Mouse (Mus musculus) Patski (cell line): Measurements from ENCODE around the gene Olfr1410. TPM values are rescaled to one million over a fixed set of nuclear protein-coding genes. Genes with fewer than 3 reads are reported as not detected.

Source experiments
- ATAC-seq: fragments of 100-300 bp; one replicate; pipeline ENCODE4 v1.8.0; 2021
- CTCF ChIA-PET: fragments of 350-600 bp; sonication (Branson Sonifier 250); formaldehyde crosslinking; loops from one replicate; lab custom pipeline; 2022; ENCODE audit warnings: inconsistent platforms; lab: Charles Lee
- POLR2A ChIA-PET: fragments of 350-600 bp; sonication (Branson Sonifier 250); formaldehyde crosslinking; loops from one replicate; lab custom pipeline; 2022; ENCODE audit warnings: antibody characterized with exemption, inconsistent platforms; lab: Charles Lee
- DNase-seq: peaks from one replicate; pipeline ENCODE4 v3.0.0-alpha.2; 2011; ENCODE audit warnings: low read depth, low spot score
- H3K27me3 ChIP-seq: fragments of 371-371 bp; one replicate; pipeline ENCODE4 v1.5.1; 2021
- CTCF ChIP-seq: fragments of 100-300 bp; IDR thresholded peaks from one replicate; pipeline ENCODE4 v1.5.1; 2021
- in situ Hi-C: fragments of 300-500 bp; cut with MboI; formaldehyde crosslinking; loops from 3 replicates; pipeline ENCODE4 v1.11.1; 2018; ENCODE audit warnings: low pct_unique_long_range_greater_than_20kb, mixed read lengths
- polyA plus RNA-seq: library from polyadenylated mRNA; unstranded; gene quantifications from one replicate; pipeline ENCODE4 v1.2.3, GENCODE M21; 2021

Gene Olfr1410
- polyA plus RNA-seq, 1 experiment from 2014 or later, result not detected

- no peak for DNase-seq
- ATAC-seq, result no peak
Measured at GRCm38 (mm10) chr1:92638736-92639135, 33.2 kb downstream of the Olfr1410 start.

GRCm38 (mm10) chr1:92640393-92640792, 34.8 kb downstream of the Olfr1410 start:
- ATAC-seq (no peak), DNase-seq (no peak)
- ChIA-PET CTCF (no interaction called here), POLR2A (no interaction called here)
- no peaks in the 10 kb centered on the region for H3K27me3 ChIP-seq
- in situ Hi-C loops, result no loop called here
- TF ChIP-seq CTCF, result no peak

More at GRCm38 (mm10) chr1:92638736-92639135, 33.2 kb downstream of the Olfr1410 start:
- no peak for TF ChIP-seq CTCF
- ChIA-PET CTCF (interaction anchor here (0.9 kb wide), 1 partner anchor 9 kb away, joined by 3 read pairs; no protein-coding TSS in a partner anchor), POLR2A (no interaction called here)
- in situ Hi-C loops, result no loop called here
- no peaks in the 10 kb centered on the region for H3K27me3 ChIP-seq

GRCm38 (mm10) chr1:92641514-92642272, 36.1 kb downstream of the Olfr1410 start, which contains the start of gene Cops9:
TSS of gene Cops9 (minus strand) at chr1:92641985.
- DNase-seq (peak; percentile 56), ATAC-seq (peak; percentile 70)
- no peaks in the 10 kb centered on the region for H3K27me3 ChIP-seq
- ChIA-PET CTCF (interaction anchor here (1.1 to 1.5 kb wide), 2 partner anchors 13 to 27 kb away, joined by 3 to 4 read pairs; no protein-coding TSS in a partner anchor), POLR2A (interaction anchor here (0.8 to 1.4 kb wide), 2 partner anchors 202 to 265 kb away, joined by 3 read pairs; partner anchors contain the start of gene Dusp28)
- in situ Hi-C loops, result no loop called here
- TF ChIP-seq CTCF, result no peak

- ChIA-PET POLR2A (no interaction called here), CTCF (interaction anchor here (1.5 kb wide), 1 partner anchor 29 kb away, joined by 3 read pairs; no protein-coding TSS in a partner anchor)
- in situ Hi-C loops, result no loop called here
- TF ChIP-seq CTCF, result no peak
- no peak for DNase-seq
- H3K27me3 ChIP-seq, result no peaks in the 10 kb centered on the region
- no peak for ATAC-seq
Measured at GRCm38 (mm10) chr1:92643691-92644090, 38.1 kb downstream of the Olfr1410 start.

GRCm38 (mm10) chr1:92644916-92645315, 39.3 kb downstream of the Olfr1410 start:
- no peak for TF ChIP-seq CTCF
- DNase-seq (no peak), ATAC-seq (no peak)
- CTCF ChIA-PET, result interaction anchor here (1.5 kb wide), 1 partner anchor 30 kb away, joined by 3 read pairs; no protein-coding TSS in a partner anchor
- POLR2A ChIA-PET, result no interaction called here
- H3K27me3 ChIP-seq, result no peaks in the 10 kb centered on the region
- in situ Hi-C loops, result no loop called here

- ChIA-PET POLR2A (interaction anchor here (0.6 kb wide), 1 partner anchor 163 kb away, joined by 3 read pairs; no protein-coding TSS in a partner anchor), CTCF (no interaction called here)
- in situ Hi-C loops, result no loop called here
- TF ChIP-seq CTCF, result no peak
- H3K27me3 ChIP-seq, result no peaks in the 10 kb centered on the region
- ATAC-seq, result no peak
- DNase-seq, result no peak
Measured at GRCm38 (mm10) chr1:92646111-92646510, 40.5 kb downstream of the Olfr1410 start.

- ATAC-seq, result no peak
- DNase-seq, result no peak
- TF ChIP-seq CTCF, result no peak
- no peaks in the 10 kb centered on the region for H3K27me3 ChIP-seq
- CTCF ChIA-PET, result no interaction called here
- in situ Hi-C loops, result no loop called here
- POLR2A ChIA-PET, result interaction anchor here (0.6 kb wide), 1 partner anchor 163 kb away, joined by 3 read pairs; no protein-coding TSS in a partner anchor
Measured at GRCm38 (mm10) chr1:92646601-92647000, 41.0 kb downstream of the Olfr1410 start.

GRCm38 (mm10) chr1:92647026-92647425, 41.4 kb downstream of the Olfr1410 start:
- no peak for TF ChIP-seq CTCF
- DNase-seq (no peak), ATAC-seq (no peak)
- in situ Hi-C loops, result no loop called here
- CTCF ChIA-PET, result interaction anchor here (0.7 to 2.7 kb wide), 6 partner anchors 9 to 195 kb away, joined by 3 to 16 read pairs (median 4); no protein-coding TSS in a partner anchor
- no peaks in the 10 kb centered on the region for H3K27me3 ChIP-seq
- POLR2A ChIA-PET, result no interaction called here

- in situ Hi-C loops, result no loop called here
- no peak for DNase-seq
- no peak for TF ChIP-seq CTCF
- ChIA-PET POLR2A (interaction anchor here (1.3 kb wide), 1 partner anchor 184 kb away, joined by 4 read pairs; no protein-coding TSS in a partner anchor), CTCF (interaction anchor here (0.7 to 2.7 kb wide), 15 partner anchors 9 to 206 kb away, joined by 3 to 16 read pairs (median 5); no protein-coding TSS in a partner anchor)
- peak; percentile 29 for ATAC-seq
- no peaks in the 10 kb centered on the region for H3K27me3 ChIP-seq
Measured at GRCm38 (mm10) chr1:92647752-92648151, 42.2 kb downstream of the Olfr1410 start.

- ATAC-seq, result no peak
- CTCF ChIA-PET, result interaction anchor here (0.8 to 2.7 kb wide), 25 partner anchors 11 to 255 kb away, joined by 3 to 23 read pairs (median 4); partner anchors contain the start of gene Ankmy1
- in situ Hi-C loops, result no loop called here
- POLR2A ChIA-PET, result interaction anchor here (1.3 kb wide), 1 partner anchor 184 kb away, joined by 4 read pairs; no protein-coding TSS in a partner anchor
- no peak for DNase-seq
- no peaks in the 10 kb centered on the region for H3K27me3 ChIP-seq
- TF ChIP-seq CTCF, result no peak
Measured at GRCm38 (mm10) chr1:92648197-92648596, 42.6 kb downstream of the Olfr1410 start.
